Mouse (Mus musculus): Measurements from ENCODE around the gene Myt1l.

Myt1l gene

DNA sequence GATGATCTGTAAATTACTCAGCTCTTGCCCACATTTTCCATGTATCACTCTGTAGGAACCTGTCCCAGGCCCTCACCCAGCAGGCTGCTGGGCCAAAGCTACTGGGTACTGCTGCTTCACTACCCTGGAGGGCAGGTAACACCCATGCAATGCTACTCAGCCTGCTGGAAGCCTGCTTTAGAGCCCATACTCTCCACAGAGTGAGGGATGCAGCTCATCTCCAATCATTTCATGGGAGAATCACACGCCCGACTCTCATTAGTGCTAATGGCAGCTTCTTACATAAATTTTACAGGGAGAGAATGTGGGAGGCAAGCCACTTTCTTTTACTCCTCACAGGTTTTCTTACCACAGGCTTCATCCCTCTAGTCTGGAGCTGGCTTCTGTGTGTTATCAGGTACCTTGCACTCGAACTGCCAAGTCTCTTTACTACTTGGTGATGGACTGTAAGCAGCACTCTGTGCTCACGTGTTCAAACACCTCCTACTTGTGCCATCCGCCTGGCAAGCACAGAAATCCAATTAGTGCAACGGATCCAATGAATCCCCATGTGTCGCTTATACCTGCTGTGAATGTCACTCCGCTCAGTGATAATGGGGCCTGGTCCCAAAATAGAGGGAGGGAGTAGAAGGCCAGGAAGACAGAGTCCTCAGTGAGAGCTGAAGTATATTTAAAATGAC lies 212.3 kb downstream of the Myt1l start:
- DNase-seq = peak; percentile 31

DNA sequence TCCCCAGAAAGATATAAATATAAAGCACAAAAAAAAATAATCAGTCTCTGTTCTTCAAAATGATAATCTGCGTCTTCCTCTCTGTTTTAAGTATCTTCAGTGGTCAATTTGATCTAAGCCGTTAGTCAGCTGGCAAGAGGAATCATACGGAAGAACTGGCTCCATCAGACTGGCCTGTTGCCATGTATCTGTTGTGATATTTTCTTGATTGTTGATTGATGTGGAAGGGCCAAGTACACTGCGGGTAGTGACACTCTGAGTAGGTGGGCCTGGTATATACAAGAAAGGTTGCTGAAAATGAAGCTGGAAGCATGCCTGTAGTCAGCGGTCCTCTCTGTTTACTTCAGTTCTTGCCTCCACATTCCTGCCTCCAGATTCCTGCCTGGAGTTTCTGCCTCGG lies 213.0 kb downstream of the Myt1l start:
- no peak for DNase-seq

DNA sequence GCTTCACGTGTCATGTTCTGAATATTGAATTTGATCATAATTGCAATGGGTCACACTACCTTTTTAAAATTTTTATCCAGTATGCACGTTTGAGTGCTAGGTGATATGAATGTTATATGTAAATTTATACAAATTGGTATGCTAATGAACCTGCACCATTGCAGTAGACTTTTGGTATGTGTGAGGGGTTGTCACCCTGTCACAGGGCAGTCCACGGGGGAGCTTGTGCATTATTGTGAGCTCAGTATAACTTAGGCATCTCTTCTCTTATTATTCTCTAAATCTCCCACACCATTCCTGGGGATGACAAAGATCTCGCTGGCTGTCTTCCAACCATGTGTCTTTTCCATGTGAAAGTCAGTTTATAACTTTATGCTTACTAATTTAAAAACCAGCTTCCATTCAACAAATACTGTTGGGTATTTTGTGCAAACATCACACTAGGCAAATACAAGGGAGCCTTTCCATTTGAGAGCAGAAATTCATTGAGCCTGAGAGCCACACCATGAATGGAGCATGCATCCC lies 222.5 kb downstream of the Myt1l start:
- DNase-seq = no peak

DNA sequence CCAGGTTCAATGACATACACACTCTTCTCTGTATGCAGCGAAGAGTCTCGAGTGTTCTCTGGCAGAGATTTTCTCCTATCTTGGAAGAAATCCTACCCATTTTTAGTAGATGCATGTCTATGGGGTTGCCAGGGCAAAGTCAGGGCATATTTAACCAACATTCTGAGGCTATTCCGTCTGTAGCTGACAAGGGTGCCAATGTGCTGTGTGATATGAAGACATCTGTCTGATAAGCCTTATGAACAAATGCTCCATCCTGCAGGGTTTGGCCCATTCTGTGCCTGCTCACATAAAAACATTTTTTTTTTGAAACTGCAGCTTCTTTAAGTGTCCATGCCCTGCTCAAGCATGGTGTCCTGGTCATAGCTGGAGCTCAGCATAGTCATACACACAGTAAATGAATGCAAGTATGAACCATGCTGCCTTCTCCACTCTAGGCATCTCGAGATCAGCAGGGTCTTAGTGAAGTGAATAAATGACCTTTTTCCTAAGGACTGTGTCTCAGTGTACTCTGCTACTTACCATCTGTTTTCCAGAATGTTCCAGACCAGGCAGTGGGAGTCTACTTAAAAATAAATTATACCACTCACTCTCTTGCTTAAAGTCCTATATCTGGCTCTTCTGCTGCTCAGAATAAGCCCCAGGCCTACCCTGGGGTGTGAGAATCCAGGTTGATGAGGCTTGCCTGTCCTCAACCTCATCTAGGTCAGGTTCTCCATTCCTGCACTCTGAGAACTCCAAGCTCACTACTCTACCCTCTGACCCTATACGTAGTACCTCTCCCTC lies 227.1 kb downstream of the Myt1l start:
- DNase-seq = no peak

DNA sequence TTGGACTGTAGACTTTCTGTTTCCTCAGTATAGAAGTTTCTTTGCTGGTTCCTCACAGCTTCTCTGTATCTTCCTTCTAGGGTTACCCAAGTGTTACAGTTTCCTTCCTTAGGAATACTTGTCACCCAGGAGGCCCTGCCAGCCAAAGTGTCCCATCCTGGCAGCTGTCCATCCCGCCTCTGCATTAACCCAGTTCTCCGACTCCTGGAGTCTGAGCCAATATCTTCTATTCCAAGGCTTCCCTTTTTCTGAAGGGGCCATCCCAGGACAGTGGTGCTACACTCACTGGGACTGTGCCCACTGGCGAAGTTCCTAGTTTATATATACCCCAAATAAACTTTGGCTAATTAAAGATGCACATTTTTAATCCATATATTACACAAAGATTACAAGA lies 227.7 kb downstream of the Myt1l start:
- DNase-seq = peak; percentile 25

DNA sequence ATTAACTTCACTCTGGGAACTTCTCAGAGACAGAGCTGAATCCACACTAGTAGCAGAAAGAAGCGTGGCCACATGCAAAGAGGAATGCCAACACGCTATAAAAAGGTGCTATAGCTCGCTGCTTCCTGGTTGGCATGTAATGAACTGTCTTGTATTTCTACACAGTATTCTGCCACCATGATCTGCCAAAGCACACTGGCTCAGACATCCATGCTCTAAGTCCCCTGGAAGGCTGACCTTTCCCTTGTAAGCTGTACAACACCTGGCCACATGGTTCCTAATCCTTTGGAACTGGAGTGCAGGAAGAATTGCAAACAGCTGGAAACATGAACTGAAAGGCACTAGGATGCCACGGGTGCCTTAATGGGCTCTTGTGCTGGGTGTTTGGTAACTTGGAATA lies 232.4 kb downstream of the Myt1l start:
- DNase-seq = no peak

DNA sequence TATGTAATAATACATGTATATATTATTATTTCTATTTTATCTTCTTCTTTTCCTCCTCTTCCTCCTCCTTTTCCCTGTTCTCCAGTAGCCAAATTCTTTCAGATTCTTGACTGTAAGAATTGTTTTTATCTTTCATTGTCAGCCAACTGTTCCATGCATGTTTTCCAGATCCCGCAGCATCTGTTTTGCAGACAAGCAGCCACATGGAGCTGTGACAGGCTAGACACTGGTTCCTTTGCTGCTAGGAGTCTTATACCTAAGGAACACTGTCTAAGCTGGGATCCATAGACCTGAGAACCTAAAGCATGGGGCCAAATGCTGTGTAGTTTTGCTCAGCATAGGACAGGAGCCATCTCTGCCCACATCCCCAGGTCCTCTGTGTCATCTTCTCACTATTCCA lies 238.0 kb downstream of the Myt1l start:
- DNase-seq = no peak

DNA sequence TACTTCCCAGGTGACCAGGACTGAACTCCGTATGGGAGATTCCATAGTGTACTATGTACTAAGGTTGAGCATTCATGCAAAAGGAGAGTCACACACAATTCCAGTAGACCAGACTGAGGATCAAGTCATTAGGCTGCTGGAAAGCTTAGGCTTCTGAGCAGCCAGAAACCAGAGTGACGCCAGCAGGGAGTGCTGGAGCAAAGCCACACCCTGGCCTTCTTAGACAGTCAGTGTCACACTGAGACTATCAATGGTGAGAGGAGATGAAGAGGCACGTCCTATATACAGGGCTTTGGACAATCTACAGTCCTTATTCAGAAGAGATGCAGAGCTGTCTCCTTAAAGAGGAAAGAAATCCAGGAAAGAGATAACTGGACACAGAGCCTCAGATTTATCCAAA lies 243.6 kb downstream of the Myt1l start:
- DNase-seq = peak; percentile 34

DNA sequence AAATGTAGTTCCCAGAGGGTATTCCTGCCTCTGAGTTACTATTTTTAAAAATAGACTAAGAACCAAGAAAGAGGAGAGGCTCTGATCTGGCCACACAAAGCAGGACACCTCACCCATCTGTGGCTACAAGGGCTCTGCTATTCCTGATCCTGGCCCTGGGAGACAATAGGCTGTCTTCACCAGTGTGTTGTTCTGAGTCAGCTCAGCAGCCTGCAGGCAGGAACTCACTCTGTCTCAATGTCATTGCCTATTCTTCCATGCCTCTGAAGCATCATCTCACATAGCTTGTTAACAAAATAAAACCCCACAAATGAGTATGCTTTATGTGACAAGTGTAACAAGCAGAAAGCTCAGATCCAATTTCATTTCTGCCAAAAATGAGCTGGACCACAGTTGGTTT lies 244.2 kb downstream of the Myt1l start:
- DNase-seq = no peak

DNA sequence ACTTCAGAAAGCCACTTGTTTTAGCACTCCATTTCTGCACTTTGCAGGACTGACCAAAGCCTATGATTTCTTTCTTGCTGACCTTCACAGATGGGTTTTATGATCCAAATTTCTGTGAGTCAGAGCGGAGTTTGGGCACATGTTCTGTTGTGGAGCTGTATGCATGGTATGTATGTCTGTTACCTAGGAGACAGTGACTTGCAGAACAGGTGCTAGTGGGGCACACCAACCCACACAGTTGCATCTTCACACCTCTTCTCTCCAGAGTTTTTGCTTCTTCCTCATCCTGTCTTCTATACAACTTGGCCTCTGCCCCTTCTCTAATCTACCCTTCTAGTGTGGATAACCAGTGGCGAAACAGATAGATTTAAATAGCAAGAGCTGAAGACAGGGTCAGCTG lies 250.7 kb downstream of the Myt1l start:
- no peak for DNase-seq

DNA sequence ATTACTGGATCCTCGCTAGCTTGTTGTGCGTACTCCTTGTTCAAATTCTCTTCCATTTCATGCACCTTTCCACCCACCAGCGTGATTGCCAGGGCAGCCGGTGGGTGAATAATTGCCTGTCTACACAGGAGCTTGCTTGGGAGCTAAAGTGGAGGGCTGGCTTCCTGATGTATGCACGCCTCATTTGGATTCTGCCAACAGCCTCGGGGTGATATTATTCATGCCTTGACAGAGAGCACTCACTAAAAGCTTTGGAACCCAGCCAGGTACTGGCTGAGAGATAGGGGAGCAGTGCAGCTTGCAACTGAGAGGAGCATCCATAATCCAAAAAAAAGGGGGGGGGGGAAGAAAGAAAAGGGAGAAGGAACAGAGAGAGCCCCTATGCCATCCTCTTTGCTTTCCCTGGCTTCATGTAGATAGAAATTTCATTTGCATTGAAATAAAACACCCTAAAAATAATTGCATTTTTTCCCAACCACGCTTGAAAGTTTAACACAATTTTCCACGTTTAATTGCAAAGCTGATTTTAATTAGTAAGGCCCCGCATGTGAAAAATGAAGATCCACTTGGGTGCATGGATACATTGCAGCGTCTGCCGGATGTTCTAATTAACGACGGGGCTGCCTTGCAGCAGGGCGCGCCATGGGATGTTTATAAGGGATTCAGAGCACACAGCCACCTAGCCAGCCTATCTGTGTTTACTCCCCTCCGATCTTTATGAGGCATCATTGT lies 261.3 kb downstream of the Myt1l start:
- DNase-seq = peak; percentile 22

DNA sequence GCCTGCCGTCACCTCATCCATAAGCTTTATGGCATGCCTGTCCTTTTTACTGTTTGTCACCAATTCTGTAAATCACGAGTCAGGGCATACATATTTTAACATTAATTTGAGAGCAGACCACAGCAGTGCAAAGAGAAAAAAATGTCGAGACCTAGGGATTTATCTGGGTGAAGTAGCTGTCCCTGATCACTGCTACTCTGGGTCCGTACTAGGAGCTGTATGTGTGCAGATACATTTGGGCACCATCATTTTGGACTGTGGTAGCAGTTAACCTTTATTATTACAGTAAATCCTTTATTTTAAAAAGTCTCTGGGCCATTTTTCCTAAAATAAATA lies 261.8 kb downstream of the Myt1l start:
- DNase-seq = no peak

DNA sequence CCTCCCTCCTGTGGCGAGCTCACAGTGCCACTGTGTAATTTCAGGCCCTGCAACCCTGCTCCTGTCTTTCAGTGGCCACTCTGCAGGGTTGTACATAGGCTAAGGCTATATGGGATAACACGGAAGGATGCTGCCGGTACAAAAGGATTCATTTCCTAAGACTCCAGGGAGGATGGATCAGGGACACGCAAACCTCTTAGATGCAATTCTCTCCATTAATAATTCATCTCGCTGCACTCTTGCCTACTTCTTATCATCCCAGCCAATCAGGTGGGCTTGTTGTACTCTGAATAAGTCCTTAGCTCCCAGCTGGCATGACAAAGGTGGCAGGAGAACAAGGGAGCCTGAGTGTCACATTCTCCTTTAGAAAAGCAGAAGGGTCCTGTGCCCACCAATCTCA lies 264.8 kb downstream of the Myt1l start:
- no peak for DNase-seq

DNA sequence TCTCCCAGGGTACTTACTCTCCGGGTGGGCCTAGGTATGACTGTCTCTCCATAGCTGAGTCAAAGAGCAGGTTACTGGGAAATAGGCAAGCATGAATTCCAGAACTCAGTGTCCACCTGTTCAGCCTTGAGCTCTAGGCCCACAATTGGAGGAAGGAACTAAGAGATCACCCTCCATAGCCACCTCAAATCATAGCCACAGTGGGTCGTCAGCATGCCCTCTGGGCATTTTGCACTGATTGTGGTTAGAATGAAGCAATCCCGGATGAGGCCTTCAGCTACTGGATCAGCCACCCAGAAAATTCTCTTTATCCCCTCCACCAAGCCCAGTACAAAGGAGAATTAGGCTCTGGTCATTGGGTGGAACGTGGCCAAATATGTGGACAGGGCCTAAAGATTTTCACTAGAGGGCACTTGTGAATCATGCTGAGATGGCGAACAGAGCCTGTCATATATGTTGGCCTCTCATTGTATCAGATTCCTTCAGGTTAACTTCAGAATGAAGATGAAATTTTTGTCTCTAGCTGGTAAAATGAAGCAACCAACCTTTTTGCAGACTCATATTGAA lies 267.0 kb downstream of the Myt1l start:
- no peak for DNase-seq

DNA sequence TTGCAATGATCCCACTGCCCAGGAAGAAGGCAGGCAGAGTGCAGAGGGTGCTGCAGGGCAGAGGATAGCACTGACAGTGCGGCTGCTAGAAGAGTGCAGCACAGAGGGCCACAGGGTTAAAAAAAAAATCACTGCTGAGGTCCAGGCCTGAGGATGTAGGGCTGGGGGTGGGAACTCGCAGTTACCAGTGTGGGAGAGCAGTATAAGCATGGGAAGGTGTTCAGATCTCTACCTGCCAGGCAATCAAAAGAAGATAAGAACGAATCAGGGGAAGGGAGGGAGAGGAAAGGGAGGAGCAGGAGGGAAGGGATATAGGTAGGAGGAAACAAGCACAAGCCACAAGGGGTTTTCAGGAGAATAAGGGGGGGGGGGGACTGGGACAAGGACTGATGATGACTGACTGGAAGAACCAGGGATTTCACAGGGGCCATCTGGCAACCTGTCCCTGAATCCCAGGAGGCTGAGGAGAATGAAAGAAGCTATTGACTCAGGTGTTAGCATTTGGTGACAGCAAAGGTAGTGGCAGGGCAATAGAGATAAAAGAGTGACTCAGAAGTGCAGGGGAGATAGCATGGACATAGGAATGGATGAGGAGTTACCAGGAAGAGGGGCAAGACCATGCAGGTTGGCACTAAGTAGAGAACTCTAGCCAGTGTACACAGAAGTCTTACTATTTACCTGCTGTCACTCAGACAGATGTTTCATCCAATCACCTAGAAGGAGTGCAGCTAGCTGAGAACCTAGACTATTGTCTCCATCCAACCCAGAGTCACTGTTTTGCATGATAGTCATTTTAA lies 270.6 kb downstream of the Myt1l start:
- no peak for DNase-seq

DNA sequence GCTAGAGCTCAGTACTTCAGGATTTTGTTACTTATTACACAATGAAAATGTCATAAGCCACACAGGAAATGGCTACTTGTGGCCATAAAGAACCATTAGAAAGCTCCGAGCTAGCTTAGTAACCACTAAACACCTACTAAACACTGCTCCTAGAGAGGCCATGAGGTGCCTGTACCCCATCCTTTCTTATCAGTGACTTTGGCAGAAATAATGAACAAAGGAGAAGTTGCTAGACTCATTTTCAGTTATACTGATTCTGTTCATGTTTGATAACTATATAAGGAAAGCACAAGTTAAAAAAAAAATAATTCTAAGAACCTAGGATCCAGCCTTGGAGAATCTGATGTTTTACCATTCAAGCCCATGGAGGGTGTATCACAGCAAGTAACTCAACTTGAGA lies 278.2 kb downstream of the Myt1l start:
- no peak for DNase-seq

DNA sequence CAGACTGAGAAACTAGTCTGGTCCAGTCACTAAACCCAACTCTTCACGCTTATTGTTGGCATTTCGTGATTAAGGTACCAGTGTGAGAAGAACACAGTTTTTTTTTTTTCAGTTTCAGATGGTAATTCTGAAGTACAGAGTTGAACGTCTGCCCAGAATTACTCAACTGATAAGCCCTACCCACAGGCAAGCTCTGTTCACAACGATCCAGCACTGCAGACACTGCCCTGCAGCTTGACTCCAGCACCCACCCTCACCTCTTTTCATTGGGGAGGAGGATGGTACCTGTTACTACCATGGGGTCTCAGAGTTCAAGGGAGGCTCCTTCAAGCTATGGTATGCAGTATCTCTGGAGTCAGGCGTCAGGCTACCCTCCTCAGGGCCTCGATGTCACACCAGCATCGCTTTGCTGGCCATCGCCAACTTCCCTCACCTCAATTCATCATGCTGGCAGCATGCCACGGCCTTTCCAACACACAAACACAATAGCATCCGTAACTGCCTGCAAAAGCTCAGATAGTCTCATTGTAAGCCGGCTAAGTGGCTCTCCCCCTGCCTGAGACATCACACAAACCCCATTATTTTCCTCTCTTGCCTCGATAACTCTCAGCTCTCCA lies 281.5 kb downstream of the Myt1l start:
- no peak for DNase-seq

DNA sequence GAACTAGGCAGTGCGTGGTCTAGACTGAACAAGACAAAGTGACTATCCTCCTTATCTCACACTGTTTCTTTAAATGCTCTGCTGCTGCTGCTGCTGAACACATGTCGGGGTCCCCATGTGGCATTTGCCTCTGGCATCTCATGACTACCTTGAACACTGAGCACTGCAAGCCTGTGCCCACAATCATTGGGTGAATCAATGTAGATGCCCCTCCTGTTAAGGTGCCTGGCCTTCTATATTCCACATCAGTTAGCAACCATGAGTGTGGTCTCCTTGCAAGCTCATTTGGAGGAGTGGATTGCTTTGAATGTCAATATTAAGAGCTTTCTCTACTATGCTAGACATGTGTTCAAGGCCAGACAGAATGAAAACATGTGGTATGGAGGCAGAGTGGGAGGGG lies 287.3 kb downstream of the Myt1l start:
- no peak for DNase-seq

DNA sequence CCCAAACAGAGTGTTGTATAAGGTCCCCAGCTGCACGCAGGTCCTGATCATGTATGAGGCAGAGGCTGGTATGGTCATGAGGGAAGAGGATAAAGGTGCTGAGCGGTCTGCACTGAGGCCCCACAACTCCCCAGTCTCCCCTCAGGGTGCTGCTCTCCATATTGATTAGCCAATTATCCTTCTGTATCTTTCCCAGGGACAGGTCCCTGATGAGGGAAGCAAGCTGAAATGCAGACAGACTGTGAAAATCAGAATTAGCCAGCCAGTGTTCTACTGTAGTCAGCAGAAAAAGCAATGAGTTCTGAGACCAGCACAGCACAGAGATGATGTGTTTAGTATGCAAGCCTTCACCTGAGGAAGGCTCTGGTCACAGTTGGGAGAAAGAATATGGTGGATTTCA lies 287.9 kb downstream of the Myt1l start:
- no peak for DNase-seq

DNA sequence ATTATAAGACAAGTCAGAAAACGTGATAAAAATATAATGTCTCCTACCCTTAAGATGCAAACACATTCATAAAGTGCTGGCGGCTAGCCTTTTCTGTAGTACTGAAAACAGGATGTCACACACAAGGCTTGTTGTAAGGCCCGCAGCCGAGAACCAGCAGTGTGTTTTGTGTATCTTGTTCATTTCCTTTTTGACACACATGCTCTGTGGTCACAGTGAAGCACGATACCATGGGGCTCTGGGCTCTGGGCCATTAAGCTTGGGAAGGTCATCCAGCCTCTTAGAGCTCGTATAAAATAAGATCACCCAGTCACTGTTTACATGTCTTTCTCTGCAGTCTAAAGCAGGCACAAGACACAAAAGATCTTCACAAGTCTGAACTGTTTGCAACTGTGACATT lies 288.6 kb downstream of the Myt1l start:
- no peak for DNase-seq

DNA sequence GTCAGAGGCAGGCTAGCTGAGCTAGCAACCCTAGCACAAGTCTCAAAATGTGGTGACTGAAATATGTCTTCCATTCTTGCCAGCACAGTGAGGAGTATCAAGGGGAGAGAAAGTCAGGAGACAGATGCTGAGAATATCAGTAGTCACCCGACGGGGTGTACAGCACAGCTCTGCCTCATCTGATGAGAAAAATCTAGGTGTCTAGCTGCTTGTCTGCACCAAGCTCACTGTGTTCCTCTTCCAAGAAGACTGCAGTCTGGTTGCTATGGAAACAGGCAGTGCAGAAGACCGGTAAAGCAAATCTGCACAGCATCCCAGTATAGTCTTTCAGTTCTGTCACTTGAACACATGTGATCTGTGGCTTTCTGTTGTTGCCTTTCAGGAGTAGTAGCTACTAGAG lies 294.0 kb downstream of the Myt1l start:
- no peak for DNase-seq

DNA sequence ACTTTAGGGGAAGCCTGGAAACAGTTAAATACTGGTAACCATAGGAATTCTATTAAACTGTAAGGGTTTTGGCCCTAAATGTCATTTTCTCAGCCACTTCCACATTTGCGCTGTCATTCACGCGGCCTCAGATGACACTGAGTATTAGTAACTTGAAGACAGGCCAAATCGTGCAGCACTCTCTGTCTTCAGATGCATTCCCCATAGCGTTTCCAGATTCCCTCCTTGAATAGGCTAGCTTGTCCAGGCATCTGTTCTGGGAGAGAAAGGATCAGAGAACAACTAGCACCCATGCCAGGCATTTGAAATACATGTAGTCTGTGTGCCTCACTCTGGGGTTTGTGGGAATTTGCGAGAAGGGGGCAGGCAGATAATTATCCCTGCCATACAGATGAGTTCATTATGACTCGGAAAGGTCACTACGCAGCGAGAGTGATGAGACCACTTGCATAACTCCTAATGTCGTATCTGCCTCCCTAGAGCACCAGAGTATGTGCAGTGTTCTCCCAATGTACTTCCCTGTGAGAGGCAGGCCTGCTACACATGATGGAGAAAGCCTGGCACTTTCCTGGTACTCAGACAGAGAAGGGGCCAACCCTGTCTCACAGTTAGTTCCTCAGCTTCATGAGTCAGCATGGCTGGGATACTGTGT lies 295.7 kb downstream of the Myt1l start:
- DNase-seq = no peak
